Mouse (Mus musculus) thymus, postnatal 10 days (tissue): ENCODE data around the gene Nr4a2.

ENCODE experiments used
- DNase-seq, 2 experiments: peaks; one replicate each; pipeline ENCODE4 v3.0.0; 2021; ENCODE audit warnings: low spot score in 2 of 2

Gene Nr4a2

GRCm38 (mm10) chr2:57111791-57112538 is 11.8 kb downstream of the Nr4a2 start:
- DNase-seq: no peak

- DNase-seq: no peak
These were observed 12.6 kb downstream of the Nr4a2 start for GRCm38 (mm10) chr2:57111011-57111790.

- no peak for DNase-seq
These were observed 13.4 kb downstream of the Nr4a2 start for GRCm38 (mm10) chr2:57110401-57110800.

GRCm38 (mm10) chr2:57109926-57110325 is 13.9 kb downstream of the Nr4a2 start:
- no peak for DNase-seq

- no peak for DNase-seq
These were observed 14.5 kb downstream of the Nr4a2 start for GRCm38 (mm10) chr2:57109301-57109700.

- DNase-seq: no peak
These were observed 15.4 kb downstream of the Nr4a2 start for GRCm38 (mm10) chr2:57108349-57108930.

GRCm38 (mm10) chr2:57105401-57105800 is 18.4 kb downstream of the Nr4a2 start:
- no peak for DNase-seq

GRCm38 (mm10) chr2:57104731-57105130 is 19.1 kb downstream of the Nr4a2 start:
- no peak for DNase-seq

GRCm38 (mm10) chr2:57103845-57104660 is 19.8 kb downstream of the Nr4a2 start:
- DNase-seq: no peak

GRCm38 (mm10) chr2:57102856-57103844 is 20.7 kb downstream of the Nr4a2 start:
- no peak for DNase-seq

- no peak for DNase-seq
These were observed 21.5 kb downstream of the Nr4a2 start for GRCm38 (mm10) chr2:57102091-57102855.

- DNase-seq: no peak
These were observed 23.6 kb downstream of the Nr4a2 start for GRCm38 (mm10) chr2:57100241-57100640.

GRCm38 (mm10) chr2:57072452-57072851 is 51.4 kb downstream of the Nr4a2 start:
- DNase-seq: no peak

GRCm38 (mm10) chr2:57063480-57063879 is 60.3 kb downstream of the Nr4a2 start:
- no peak for DNase-seq
